Mouse (Mus musculus): ENCODE measurements around the gene Eef1e1. TPM values are rescaled to one million over a fixed set of nuclear protein-coding genes. Genes with fewer than 3 reads are reported as not detected.

The Eef1e1 gene
- total RNA-seq, 1 experiment, result 111 TPM

GRCm38 (mm10) chr13:38602966-38603365, 55.9 kb downstream of the Eef1e1 start:
- Histone ChIP-seq H3K9ac (ENCODE audit: insufficient read depth, low read depth, low read length, poor library complexity, severe bottlenecking) (no peak overlapping the region), H3K9me3 (ENCODE audit: control insufficient read depth, insufficient read depth, low read depth, low read length) (no peaks in the 10 kb centered on the region)
- in situ Hi-C loops (cut with MboI; ENCODE audit: low sequenced_read_pairs in 2 of 2, unreplicated experiment in 2 of 2), result no loop called here

GRCm38 (mm10) chr13:38602243-38602832, 56.5 kb downstream of the Eef1e1 start:
- H3K27ac ChIP-seq (ENCODE audit: insufficient read depth, low read depth, low read length, poor library complexity, severe bottlenecking), result no peak overlapping the region
- no peak overlapping the region for H3K9ac ChIP-seq (ENCODE audit: insufficient read depth, low read depth, low read length, poor library complexity, severe bottlenecking)
- peaks cover 6% of the 10 kb centered on the region; the same call in 1 of the 2 replicates for H3K36me3 ChIP-seq (ENCODE audit: control insufficient read depth, insufficient read depth, low read length, poor library complexity, severe bottlenecking)
- H3K9me3 ChIP-seq (ENCODE audit: control insufficient read depth, insufficient read depth, low read depth, low read length), result no peaks in the 10 kb centered on the region
- in situ Hi-C loops (cut with MboI; ENCODE audit: low sequenced_read_pairs in 2 of 2, unreplicated experiment in 2 of 2), result no loop called here
- H3K4me1 ChIP-seq (ENCODE audit: control insufficient read depth in 2 of 2, insufficient read depth in 2 of 2, low read length in 2 of 2, poor library complexity in 1 of 2), result peaks cover 0 to 2% of the 10 kb centered on the region in 2 experiments; a peak in 1 of 4 replicates
- no peak overlapping the region for H3K4me3 ChIP-seq (ENCODE audit: insufficient read depth in 1 of 2, low read depth in 1 of 2, low read length in 2 of 2, poor library complexity in 1 of 2, severe bottlenecking in 1 of 2)
- TF ChIP-seq HCFC1 (IDR thresholded peaks at IDR 0.05; ENCODE audit: borderline replicate concordance, insufficient read depth, low read length) (no peak), MAFK (IDR thresholded peaks at IDR 0.05; ENCODE audit: insufficient read depth, low read depth, low read length) (no peak), CHD2 (IDR thresholded peaks at IDR 0.05; ENCODE audit: low read depth, low read length) (no peak), ZNF384 (IDR thresholded peaks at IDR 0.05; ENCODE audit: low read depth, low read length) (no peak), ZC3H11A (IDR thresholded peaks at IDR 0.05; ENCODE audit: borderline replicate concordance, low read depth, low read length) (no peak)
- no peak for DNase-seq (ENCODE audit: low read depth, low spot score)

More at GRCm38 (mm10) chr13:38602966-38603365, 55.9 kb downstream of the Eef1e1 start:
- TF ChIP-seq MAFK (IDR thresholded peaks at IDR 0.05; ENCODE audit: insufficient read depth, low read depth, low read length) (no peak), HCFC1 (IDR thresholded peaks at IDR 0.05; ENCODE audit: borderline replicate concordance, insufficient read depth, low read length) (no peak)
- Histone ChIP-seq H3K4me1 (ENCODE audit: control insufficient read depth in 2 of 2, insufficient read depth in 2 of 2, low read length in 2 of 2, poor library complexity in 1 of 2) (peaks cover 0 to 2% of the 10 kb centered on the region in 2 experiments; a peak in 1 of 4 replicates), H3K27ac (ENCODE audit: insufficient read depth, low read depth, low read length, poor library complexity, severe bottlenecking) (no peak overlapping the region), H3K36me3 (ENCODE audit: control insufficient read depth, insufficient read depth, low read length, poor library complexity, severe bottlenecking) (peaks cover 6% of the 10 kb centered on the region; the same call in 1 of the 2 replicates), H3K4me3 (ENCODE audit: insufficient read depth in 1 of 2, low read depth in 1 of 2, low read length in 2 of 2, poor library complexity in 1 of 2, severe bottlenecking in 1 of 2) (no peak overlapping the region)
- no peak for DNase-seq (ENCODE audit: low read depth, low spot score)

- in situ Hi-C loops (cut with MboI; ENCODE audit: low sequenced_read_pairs in 2 of 2, unreplicated experiment in 2 of 2), result no loop called here
- Histone ChIP-seq H3K27ac (ENCODE audit: insufficient read depth, low read depth, low read length, poor library complexity, severe bottlenecking) (no peak overlapping the region), H3K9me3 (ENCODE audit: control insufficient read depth, insufficient read depth, low read depth, low read length) (no peaks in the 10 kb centered on the region), H3K4me1 (ENCODE audit: control insufficient read depth in 2 of 2, insufficient read depth in 2 of 2, low read length in 2 of 2, poor library complexity in 1 of 2) (peaks cover 0 to 2% of the 10 kb centered on the region in 2 experiments; a peak in 1 of 4 replicates), H3K36me3 (ENCODE audit: control insufficient read depth, insufficient read depth, low read length, poor library complexity, severe bottlenecking) (peaks cover 6% of the 10 kb centered on the region; the same call in 1 of the 2 replicates), H3K9ac (ENCODE audit: insufficient read depth, low read depth, low read length, poor library complexity, severe bottlenecking) (no peak overlapping the region), H3K4me3 (ENCODE audit: insufficient read depth in 1 of 2, low read depth in 1 of 2, low read length in 2 of 2, poor library complexity in 1 of 2, severe bottlenecking in 1 of 2) (no peak overlapping the region)
- TF ChIP-seq CHD2 (IDR thresholded peaks at IDR 0.05; ENCODE audit: low read depth, low read length) (no peak), ZNF384 (IDR thresholded peaks at IDR 0.05; ENCODE audit: low read depth, low read length) (no peak), HCFC1 (IDR thresholded peaks at IDR 0.05; ENCODE audit: borderline replicate concordance, insufficient read depth, low read length) (no peak), MAFK (IDR thresholded peaks at IDR 0.05; ENCODE audit: insufficient read depth, low read depth, low read length) (no peak), ZC3H11A (IDR thresholded peaks at IDR 0.05; ENCODE audit: borderline replicate concordance, low read depth, low read length) (no peak)
- DNase-seq (ENCODE audit: low read depth, low spot score), result no peak
These were observed 58.0 kb downstream of the Eef1e1 start for GRCm38 (mm10) chr13:38600811-38601210.

GRCm38 (mm10) chr13:38597076-38597475, 61.8 kb downstream of the Eef1e1 start:
- DNase-seq (ENCODE audit: low read depth, low spot score), result no peak
- Histone ChIP-seq H3K4me3 (ENCODE audit: insufficient read depth in 1 of 2, low read depth in 1 of 2, low read length in 2 of 2, poor library complexity in 1 of 2, severe bottlenecking in 1 of 2) (no peak overlapping the region), H3K9me3 (ENCODE audit: control insufficient read depth, insufficient read depth, low read depth, low read length) (no peaks in the 10 kb centered on the region), H3K36me3 (ENCODE audit: control insufficient read depth, insufficient read depth, low read length, poor library complexity, severe bottlenecking) (peaks cover 2% of the 10 kb centered on the region; the same call in 1 of the 2 replicates), H3K27ac (ENCODE audit: insufficient read depth, low read depth, low read length, poor library complexity, severe bottlenecking) (no peak overlapping the region), H3K4me1 (ENCODE audit: control insufficient read depth in 2 of 2, insufficient read depth in 2 of 2, low read length in 2 of 2, poor library complexity in 1 of 2) (no peaks in the 10 kb centered on the region), H3K9ac (ENCODE audit: insufficient read depth, low read depth, low read length, poor library complexity, severe bottlenecking) (no peak overlapping the region)
- no peak for TF ChIP-seq ZNF384 (IDR thresholded peaks at IDR 0.05; ENCODE audit: low read depth, low read length)
- no peak for TF ChIP-seq CHD2 (IDR thresholded peaks at IDR 0.05; ENCODE audit: low read depth, low read length)
- TF ChIP-seq MAFK (IDR thresholded peaks at IDR 0.05; ENCODE audit: insufficient read depth, low read depth, low read length), result no peak
- no peak for TF ChIP-seq ZC3H11A (IDR thresholded peaks at IDR 0.05; ENCODE audit: borderline replicate concordance, low read depth, low read length)
- no peak for TF ChIP-seq HCFC1 (IDR thresholded peaks at IDR 0.05; ENCODE audit: borderline replicate concordance, insufficient read depth, low read length)
- in situ Hi-C loops (cut with MboI; ENCODE audit: low sequenced_read_pairs in 2 of 2, unreplicated experiment in 2 of 2), result no loop called here

Data from ES-E14 (cell line).